Mouse (Mus musculus) neutrophil, adult 83 days (primary cell): Measurements from ENCODE around the gene Slc44a5. TPM values are rescaled to one million over a fixed set of nuclear protein-coding genes. Genes with fewer than 3 reads are reported as not detected.

Source experiments
- total RNA-seq, 2 experiments: library from RNA; stranded (reverse); gene quantifications; one replicate each; pipeline ENCODE4 v1.2.4; 2023

Slc44a5 gene
- not detected for total RNA-seq

GRCm38 (mm10) chr3:153973171-153973948 is at the start of gene Slc44a5:
Gene Slc44a5 (plus strand): TSS chr3:153973436.

DNA sequence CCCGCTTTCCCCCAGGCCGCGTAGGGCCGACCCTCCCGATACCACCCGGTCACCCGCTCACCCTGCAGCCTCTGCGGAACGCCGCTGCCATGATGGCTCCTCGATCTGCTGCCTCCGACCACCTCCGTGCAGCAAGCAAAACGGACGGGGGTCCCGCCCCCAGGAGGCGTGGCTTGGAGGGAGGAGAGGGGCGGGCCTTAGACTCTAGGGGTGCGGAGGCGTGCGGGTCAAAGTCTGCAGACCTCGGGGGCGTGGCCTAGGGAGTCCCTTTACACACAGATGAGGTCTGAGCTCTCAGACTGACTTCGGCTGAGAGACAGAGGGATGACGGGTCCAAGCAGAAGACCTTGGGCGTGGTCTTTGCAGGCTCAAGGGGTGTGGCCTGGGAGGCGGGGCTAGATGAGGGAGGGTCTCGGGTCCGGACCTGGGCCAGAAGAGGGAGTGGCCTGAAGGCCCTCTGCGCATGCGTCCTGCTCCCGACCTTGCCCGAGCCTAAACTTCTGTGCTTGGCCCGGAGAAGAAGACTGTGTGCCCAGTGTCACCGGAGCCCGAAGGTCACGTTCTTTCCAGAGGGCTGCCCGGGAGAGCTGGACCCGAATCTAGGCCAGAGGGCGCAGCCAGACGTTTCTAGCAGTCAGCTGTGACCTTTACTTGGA is 28.8 kb upstream of the Slc44a5 start, which contains the start of gene Acadm:
TSS of gene Acadm (minus strand) at position 298 of the 656 bp plus-strand sequence.

Other genes with a start within 250 kb of the Slc44a5 start
- gene St6galnac3, start 248.3 kb upstream of the Slc44a5 start, total RNA-seq = 1 to 10 TPM; 2.1 to 3.5 TPM
- gene Asb17, start 129.2 kb upstream of the Slc44a5 start, total RNA-seq = under 1 TPM in 1 of 2 experiments, not detected in 1; 0.72 TPM
- gene Msh4, start 67.3 kb upstream of the Slc44a5 start, total RNA-seq = under 1 TPM; 0.20 to 0.26 TPM
- gene Rabggtb, start 60.4 kb upstream of the Slc44a5 start, total RNA-seq = 10 to 100 TPM; 26.6 to 36.1 TPM
- 10 to 100 TPM; 32.2 to 36.6 TPM for gene Acadm, start 28.8 kb upstream of the Slc44a5 start, total RNA-seq